8 mouse cellular contexts compared by ENCODE assay signal in the genomic region with DNA sequence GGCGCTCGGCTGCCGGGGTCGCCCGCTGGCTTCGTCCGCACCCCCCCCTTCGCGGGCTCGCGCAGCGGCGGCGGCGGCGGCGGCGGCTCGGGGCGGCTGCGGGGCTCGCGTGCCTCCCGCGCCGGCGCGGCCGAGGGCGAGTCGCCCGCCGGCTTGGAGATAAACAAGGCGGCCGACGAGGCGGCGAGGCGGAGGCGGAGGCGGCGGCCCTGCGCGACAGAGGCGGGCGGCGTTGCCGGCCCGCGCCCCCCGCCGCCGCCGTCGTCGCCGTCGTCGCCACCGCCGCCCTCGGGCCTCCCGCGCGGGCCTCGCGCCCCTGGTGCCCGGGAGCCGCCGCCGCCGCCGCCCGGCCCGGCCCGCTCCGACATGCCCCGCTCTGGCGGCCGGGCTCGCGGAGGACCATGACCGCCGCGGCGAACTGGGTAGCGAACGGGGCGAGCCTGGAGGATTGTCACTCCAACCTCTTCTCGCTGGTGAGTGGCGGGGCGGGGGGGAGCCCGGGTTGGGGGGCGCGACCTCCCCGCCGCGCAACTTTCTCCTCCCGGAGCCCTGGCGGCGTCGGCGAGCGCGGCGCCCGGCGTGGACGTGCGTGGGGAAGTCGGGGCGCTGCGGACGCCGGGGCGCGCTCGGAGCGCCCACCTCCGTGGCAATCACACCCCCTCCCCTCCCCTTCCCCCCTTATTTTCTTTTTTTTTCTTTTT. TPM values are rescaled to one million over a fixed set of nuclear protein-coding genes. Genes with fewer than 3 reads are reported as not detected.
DNase-seq lines count a peak whose midpoint lies in the region; ATAC-seq and TF ChIP-seq lines count a peak whose summit lies in the region.

Med13l (plus strand) TSS at position 295 of the 701 bp plus-strand sequence.

- peak within 1 kb of the TSS; percentile 97 for H3K27ac ChIP-seq in forebrain, embryonic 13.5 days
- H3K27ac ChIP-seq in layer of hippocampus, adult 2 months: peak within 1 kb of the TSS; percentile 98
- peak within 1 kb of the TSS; percentile 94 for H3K27ac ChIP-seq in lung, postnatal 0 days (ENCODE audit: low read length)

- peak within 1 kb of the TSS; percentile 86 for H3K4me3 ChIP-seq in forebrain, embryonic 13.5 days
- H3K4me3 ChIP-seq in layer of hippocampus, adult 2 months: peak within 1 kb of the TSS; percentile 81
- peak within 1 kb of the TSS; percentile 82 for H3K4me3 ChIP-seq in lung, postnatal 0 days (ENCODE audit: low read depth, low read length)

- H3K4me2 ChIP-seq in forebrain, embryonic 13.5 days: peak within 1 kb of the TSS; percentile 79
- H3K4me2 ChIP-seq in lung, postnatal 0 days (replicated peaks; ENCODE audit: low read depth, low read length): peak within 1 kb of the TSS; percentile 82

- ATAC-seq in forebrain, embryonic 13.5 days: peak; percentile 48
- ATAC-seq in lung, postnatal 0 days: peak; percentile 77

- 0 out of 2 replicates have a peak, but pooled peaks cover under 1% of the 10 kb centered on the region for H3K9me3 ChIP-seq in forebrain, embryonic 13.5 days (replicated peaks)
- H3K9me3 ChIP-seq in lung, postnatal 0 days (ENCODE audit: low read length): no peaks in the 10 kb centered on the region

- TF ChIP-seq EP300 in lung, postnatal 0 days (IDR thresholded peaks at IDR 0.05): no peak

- no peaks in the 10 kb centered on the region for H3K36me3 ChIP-seq in forebrain, embryonic 13.5 days (ENCODE audit: poor library complexity, severe bottlenecking)
- no peaks in the 10 kb centered on the region for H3K36me3 ChIP-seq in lung, postnatal 0 days (ENCODE audit: insufficient read depth, low read length)

- H3K9ac ChIP-seq in forebrain, embryonic 13.5 days: peak within 1 kb of the TSS; percentile 94
- peak within 1 kb of the TSS; percentile 79 for H3K9ac ChIP-seq in lung, postnatal 0 days (replicated peaks; ENCODE audit: low read depth)

- peak; percentile 45 for TF ChIP-seq CTCF in layer of hippocampus, adult 2 months (conservative IDR thresholded peaks at IDR 0.05)
- TF ChIP-seq CTCF in lung, postnatal 0 days (IDR thresholded peaks at IDR 0.05): peak; percentile 13; the same call in 1 of the 2 replicates

- peak; percentile 24 for DNase-seq in ES-CJ7 (ENCODE audit: low read depth, low spot score)
- peak; percentile 34 for DNase-seq in c-Kit-positive CD71-positive TER-119-negative erythroid progenitor cells, embryonic 14.5 days (ENCODE audit: low read depth)
- peak; percentile 50 for DNase-seq in heart, postnatal 25 days (ENCODE audit: low spot score)
- peak in 1 of 2 experiments; percentile 25 for DNase-seq in layer of hippocampus, adult 2 months (ENCODE audit: low spot score in 2 of 2)
- DNase-seq in lung, postnatal 0 days (ENCODE audit: low spot score): peak; percentile 83
- DNase-seq in ovary, postnatal 10 days (ENCODE audit: low spot score): peak; percentile 57
- DNase-seq in thymus, postnatal 36 days: peak; percentile 75 to 84

- WGBS in forebrain, embryonic 13.5 days: 0% methylated on average over 35 of the region's 120 CpGs
- WGBS in lung, postnatal 0 days: under 1% methylated on average over 35 of the region's 120 CpGs

- H3K27me3 ChIP-seq in forebrain, embryonic 13.5 days: peaks cover 11% of the 10 kb centered on the region
- no peaks in the 10 kb centered on the region for H3K27me3 ChIP-seq in lung, postnatal 0 days (replicated peaks; ENCODE audit: insufficient read depth, low read length)

- H3K4me1 ChIP-seq in forebrain, embryonic 13.5 days: peaks cover 44% of the 10 kb centered on the region
- H3K4me1 ChIP-seq in lung, postnatal 0 days (ENCODE audit: insufficient read depth, low read depth, low read length): 0 out of 2 replicates have a peak, but pooled peaks cover 5% of the 10 kb centered on the region

- intact Hi-C loops in heart, postnatal 25 days (cut with DNase I): loop anchor here (2.0 kb wide), 2 partner anchors 34 to 292 kb away; no protein-coding TSS in a partner anchor

RNA-seq across cellular contexts. Expression of gene Med13l, which starts in this region (rescaled TPM):
- polyA plus RNA-seq in forebrain, embryonic 13.5 days (2015; fragmentation: Nextera tagmentation; extraction: Ambion mirVana): 17.8 and 18.6 TPM in 2 replicates
- 10 to 100 TPM; 29.9 to 30.8 TPM for total RNA-seq in heart, postnatal 25 days (2021)
- 100 to 1,000 TPM; 121 to 128 TPM for total RNA-seq in layer of hippocampus, adult 2 months (2021)
- polyA plus RNA-seq in lung, postnatal 0 days (2015; fragmentation: Nextera tagmentation; extraction: Ambion mirVana): 10.1 and 11.1 TPM in 2 replicates
